Mouse (Mus musculus): ENCODE measurements around the gene Prdm10.

- TF ChIP-seq CTCF (IDR thresholded peaks at IDR 0.05; ENCODE audit: low read depth), result no peak
- TF ChIP-seq EP300 (IDR thresholded peaks at IDR 0.05; ENCODE audit: low read depth), result no peak
Observed at GRCm38 (mm10) chr9:31300525-31300924, 20.2 kb downstream of the Prdm10 start.
